Mouse (Mus musculus) brown adipose tissue, adult 24 weeks (tissue): Measurements from ENCODE around the gene Fancf. TPM values are rescaled to one million over a fixed set of nuclear protein-coding genes. Genes with fewer than 3 reads are reported as not detected.

Experiments used
- polyA plus RNA-seq: library from polyadenylated mRNA; stranded (reverse); fragments of >200 nt; gene quantifications from 2 replicates; pipeline ENCODE4 v1.2.4, GENCODE M21; 2012; ENCODE audit not compliant: missing spikeins, insufficient read depth, insufficient read length

Gene Fancf
- polyA plus RNA-seq, 1 experiment, result 1.8 TPM

Other genes starting within 250 kb of the Fancf start
- not detected in 2 replicates for gene Slc17a6, start 240.3 kb downstream of the Fancf start, polyA plus RNA-seq
- gene Gas2, start 252 bp downstream of the Fancf start, polyA plus RNA-seq, result 4.2 and 4.7 TPM in 2 replicates
- gene Svip, start 143.8 kb upstream of the Fancf start, polyA plus RNA-seq, result 52.0 and 56.9 TPM in 2 replicates
- not detected in 2 replicates for gene 1700015G11Rik, start 153.5 kb upstream of the Fancf start, polyA plus RNA-seq